21 mouse cellular contexts compared by ENCODE assay signal in genomic region chr13:100579220-100579619, GRCm38 (mm10).
"Had no signal": no experiment of that assay in that cellular context is flagged by ENCODE, and none has a peak within 500 bp of the region (broad histone marks: within the 10 kb centered on the region; RNA-seq: fewer than 3 reads in every experiment).

No protein-coding gene starts in this region.

- DNase-seq: kidney, adult 18-20 months; layer of hippocampus, adult 9-11 months; lung, adult 18-20 months; lung, postnatal 10 days; lung, postnatal 36 days; retina, postnatal 1 day; right cerebral cortex, postnatal 25 days; spleen, adult 18-20 months; thymus, adult 18-20 months; thymus, postnatal 36 days had no signal

- H3K4me2 ChIP-seq: limb, embryonic 13.5 days; lung, embryonic 15.5 days; midbrain, embryonic 13.5 days; neural tube, embryonic 13.5 days; stomach, embryonic 15.5 days had no signal

- H3K9me3 ChIP-seq: limb, embryonic 10.5 days; limb, embryonic 13.5 days; lung, embryonic 15.5 days; megakaryocyte, embryonic 14.5 days; midbrain, embryonic 10.5 days; midbrain, embryonic 13.5 days; neural tube, embryonic 13.5 days; stomach, embryonic 15.5 days had no signal

- H3K9ac ChIP-seq: limb, embryonic 13.5 days; lung, embryonic 15.5 days; midbrain, embryonic 13.5 days; neural tube, embryonic 13.5 days; stomach, embryonic 15.5 days had no signal

- H3K4me3 ChIP-seq: layer of hippocampus, adult 2 months; limb, embryonic 10.5 days; limb, embryonic 13.5 days; lung, embryonic 15.5 days; megakaryocyte, embryonic 14.5 days; midbrain, embryonic 10.5 days; midbrain, embryonic 13.5 days; myocyte; neural tube, embryonic 13.5 days; stomach, embryonic 15.5 days had no signal

- ATAC-seq: midbrain, embryonic 13.5 days; midbrain, embryonic 16.5 days had no signal

- H3K4me1 ChIP-seq: lung, embryonic 15.5 days; midbrain, embryonic 13.5 days had no signal

- H3K27me3 ChIP-seq: limb, embryonic 13.5 days; lung, embryonic 15.5 days; megakaryocyte, embryonic 14.5 days; midbrain, embryonic 13.5 days; neural tube, embryonic 13.5 days; stomach, embryonic 15.5 days had no signal

- H3K27ac ChIP-seq: layer of hippocampus, adult 2 months; limb, embryonic 10.5 days; limb, embryonic 13.5 days; lung, embryonic 15.5 days; midbrain, embryonic 10.5 days; midbrain, embryonic 13.5 days; neural tube, embryonic 13.5 days; stomach, embryonic 15.5 days had no signal

- H3K36me3 ChIP-seq: limb, embryonic 10.5 days; limb, embryonic 13.5 days; lung, embryonic 15.5 days; midbrain, embryonic 10.5 days; midbrain, embryonic 13.5 days; neural tube, embryonic 13.5 days; stomach, embryonic 15.5 days had no signal
